Mouse (Mus musculus) lung, embryonic 14.5 days (tissue): ENCODE results near the gene Trpc7. TPM values are rescaled to one million over a fixed set of nuclear protein-coding genes. Genes with fewer than 3 reads are reported as not detected.

Source experiments
- ATAC-seq: fragments of 200-750 bp; cut with Nextera tagmentation; 2 replicates; pipeline ENCODE4 v1.8.0; 2017; ENCODE audit warnings: mild to moderate bottlenecking, moderate TSS enrichment, moderate library complexity; ENCODE audit not compliant: insufficient read depth
- DNase-seq: peaks from one replicate; pipeline ENCODE4 v3.0.0-alpha.2; 2015
- H3K27ac ChIP-seq: fragments of 300-500 bp; sonication (generic); 2 replicates; pipeline ENCODE4 v1.5.1; 2014; ENCODE audit warnings: low read depth, mild to moderate bottlenecking, moderate library complexity
- H3K27me3 ChIP-seq: fragments of 300-500 bp; sonication (generic); 2 replicates; pipeline ENCODE4 v1.6.1; 2014; ENCODE audit warnings: low read length, control low read depth; ENCODE audit not compliant: insufficient read depth
- H3K36me3 ChIP-seq: fragments of 300-500 bp; sonication (generic); 2 replicates; pipeline ENCODE4 v1.6.1; 2014; ENCODE audit warnings: control low read depth; ENCODE audit not compliant: insufficient read depth
- H3K4me1 ChIP-seq: fragments of 300-500 bp; sonication (generic); 2 replicates; pipeline ENCODE4 v1.6.1; 2014; ENCODE audit warnings: antibody characterized with exemption, control low read depth; ENCODE audit not compliant: insufficient read depth
- H3K4me2 ChIP-seq: fragments of 300-500 bp; sonication (generic); 2 replicates; pipeline ENCODE4 v1.6.1; 2014; ENCODE audit warnings: mild to moderate bottlenecking
- H3K4me3 ChIP-seq: fragments of 300-500 bp; sonication (generic); 2 replicates; pipeline ENCODE4 v1.5.1; 2014; ENCODE audit warnings: low read depth, low read length
- H3K9ac ChIP-seq: fragments of 300-500 bp; sonication (generic); 2 replicates; pipeline ENCODE4 v1.6.1; 2014
- H3K9me3 ChIP-seq: fragments of 300-500 bp; sonication (generic); 2 replicates; pipeline ENCODE4 v1.6.1; 2016; ENCODE audit warnings: low read depth, low read length, control low read depth
- CTCF ChIP-seq: IDR thresholded peaks from 2 replicates; pipeline ENCODE4 v1.5.1; 2016; ENCODE audit warnings: antibody characterized with exemption, low read depth
- WGBS: fragments of 180-500 bp; shearing (Covaris S2); extraction: QIAGEN DNeasy Blood & Tissue Kit; methylation state at CpG from one replicate; pipeline ENCODE4 v1.1.7; 2014; 5-methylcytosine and 5-hydroxymethylcytosine counted together
- polyA plus RNA-seq: library from polyadenylated mRNA; unstranded; fragments of >200 nt; fragmentation: Nextera tagmentation; extraction: Ambion mirVana; gene quantifications from 2 replicates; pipeline ENCODE4 v1.2.1, GENCODE M21; 2014

The Trpc7 gene
- polyA plus RNA-seq, 1 experiment from 2014 or later = not detected

GRCm38 (mm10) chr13:56794441-56794840, 101.4 kb downstream of the Trpc7 start:
- TF ChIP-seq CTCF = no peak
- no peaks in the 10 kb centered on the region for H3K27me3 ChIP-seq
- no peak overlapping the region for H3K4me3 ChIP-seq
- H3K4me2 ChIP-seq = no peak overlapping the region
- no peak overlapping the region for H3K9ac ChIP-seq
- H3K9me3 ChIP-seq = no peaks in the 10 kb centered on the region
- 67% methylated on average over 7 of the region's 7 CpGs for WGBS
- H3K4me1 ChIP-seq = no peaks in the 10 kb centered on the region
- no peaks in the 10 kb centered on the region for H3K36me3 ChIP-seq
- DNase-seq (no peak), ATAC-seq (no peak)
- no peak overlapping the region for H3K27ac ChIP-seq

DNA sequence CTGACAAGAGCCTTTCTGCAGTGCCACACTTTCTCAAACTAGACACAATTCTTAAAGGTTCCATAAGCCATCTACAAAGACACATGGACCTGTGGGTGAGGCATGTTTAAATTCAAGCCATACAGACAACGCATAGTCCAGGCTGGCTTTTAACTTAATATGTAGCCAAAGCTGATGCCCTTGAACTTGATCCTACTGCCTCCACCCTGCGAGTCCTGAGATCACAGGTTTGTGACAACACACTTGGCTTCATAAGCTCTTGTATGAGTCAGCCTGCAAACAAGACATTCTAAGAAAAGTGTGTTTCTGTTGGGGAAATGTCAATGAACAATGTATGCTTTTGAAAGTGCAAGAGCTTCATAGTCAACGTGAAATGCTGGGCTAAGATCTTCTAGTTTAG, 102.9 kb downstream of the Trpc7 start:
- WGBS = 67% methylated on average over 3 of the region's 3 CpGs
- H3K9me3 ChIP-seq = no peaks in the 10 kb centered on the region
- no peak overlapping the region for H3K27ac ChIP-seq
- H3K27me3 ChIP-seq = no peaks in the 10 kb centered on the region
- H3K9ac ChIP-seq = no peak overlapping the region
- H3K4me1 ChIP-seq = no peaks in the 10 kb centered on the region
- DNase-seq (no peak), ATAC-seq (no peak)
- H3K4me2 ChIP-seq = no peak overlapping the region
- TF ChIP-seq CTCF = no peak
- H3K4me3 ChIP-seq = no peak overlapping the region
- H3K36me3 ChIP-seq = no peaks in the 10 kb centered on the region

DNA sequence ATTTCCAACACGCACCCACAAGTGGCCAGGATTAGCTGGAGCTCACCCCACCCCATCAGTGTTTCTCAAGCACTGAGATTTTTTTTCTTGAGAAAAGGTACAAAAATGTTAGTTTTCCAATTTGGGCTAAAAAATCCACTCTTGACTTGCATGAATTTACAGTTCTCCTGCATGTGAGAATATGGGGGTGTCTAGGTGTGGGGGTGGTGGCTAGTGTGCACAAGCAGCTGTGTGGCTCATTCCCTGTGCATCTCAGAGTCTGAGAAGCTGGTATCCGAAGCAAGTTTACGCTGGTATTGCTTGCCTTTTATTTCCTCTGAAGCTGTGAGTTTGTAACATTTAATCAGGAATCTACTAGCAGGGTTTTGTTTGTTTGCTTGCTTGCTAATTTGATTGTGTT, 105.1 kb downstream of the Trpc7 start:
- Histone ChIP-seq H3K27me3 (no peaks in the 10 kb centered on the region), H3K4me2 (no peak overlapping the region), H3K27ac (no peak overlapping the region), H3K36me3 (no peaks in the 10 kb centered on the region), H3K4me3 (no peak overlapping the region), H3K9me3 (no peaks in the 10 kb centered on the region), H3K4me1 (no peaks in the 10 kb centered on the region), H3K9ac (no peak overlapping the region)
- no peak for ATAC-seq
- DNase-seq = no peak
- no peak for TF ChIP-seq CTCF
- WGBS = 88% methylated on average over 3 of the region's 3 CpGs

- no peaks in the 10 kb centered on the region for H3K36me3 ChIP-seq
- H3K9ac ChIP-seq = no peak overlapping the region
- no peak overlapping the region for H3K4me2 ChIP-seq
- no peaks in the 10 kb centered on the region for H3K27me3 ChIP-seq
- no peak overlapping the region for H3K27ac ChIP-seq
- ATAC-seq (no peak), DNase-seq (no peak)
- 80% methylated on average over 1 of the region's 1 CpGs for WGBS
- no peaks in the 10 kb centered on the region for H3K4me1 ChIP-seq
- H3K4me3 ChIP-seq = no peak overlapping the region
- TF ChIP-seq CTCF = no peak
- H3K9me3 ChIP-seq = 0 out of 2 replicates have a peak, but pooled peaks cover 6% of the 10 kb centered on the region
Observed at GRCm38 (mm10) chr13:56782621-56783020, 113.2 kb downstream of the Trpc7 start.

- DNase-seq (no peak), ATAC-seq (no peak)
- no peaks in the 10 kb centered on the region for H3K4me1 ChIP-seq
- no peaks in the 10 kb centered on the region for H3K27me3 ChIP-seq
- H3K9me3 ChIP-seq = 0 out of 2 replicates have a peak, but pooled peaks cover 6% of the 10 kb centered on the region
- no peak overlapping the region for H3K9ac ChIP-seq
- H3K4me2 ChIP-seq = no peak overlapping the region
- H3K4me3 ChIP-seq = no peak overlapping the region
- no peaks in the 10 kb centered on the region for H3K36me3 ChIP-seq
- H3K27ac ChIP-seq = no peak overlapping the region
- TF ChIP-seq CTCF = no peak
- 83% methylated on average over 3 of the region's 3 CpGs for WGBS
Observed at GRCm38 (mm10) chr13:56781697-56782096, 114.1 kb downstream of the Trpc7 start.

GRCm38 (mm10) chr13:56780746-56781469, 114.9 kb downstream of the Trpc7 start:
- Histone ChIP-seq H3K4me3 (no peak overlapping the region), H3K27ac (no peak overlapping the region), H3K36me3 (no peaks in the 10 kb centered on the region), H3K9ac (no peak overlapping the region), H3K4me2 (no peak overlapping the region), H3K4me1 (no peaks in the 10 kb centered on the region), H3K27me3 (no peaks in the 10 kb centered on the region), H3K9me3 (0 out of 2 replicates have a peak, but pooled peaks cover 6% of the 10 kb centered on the region)
- DNase-seq = no peak
- no peak for TF ChIP-seq CTCF
- ATAC-seq = no peak
- WGBS = 65% methylated on average over 13 of the region's 13 CpGs

DNA sequence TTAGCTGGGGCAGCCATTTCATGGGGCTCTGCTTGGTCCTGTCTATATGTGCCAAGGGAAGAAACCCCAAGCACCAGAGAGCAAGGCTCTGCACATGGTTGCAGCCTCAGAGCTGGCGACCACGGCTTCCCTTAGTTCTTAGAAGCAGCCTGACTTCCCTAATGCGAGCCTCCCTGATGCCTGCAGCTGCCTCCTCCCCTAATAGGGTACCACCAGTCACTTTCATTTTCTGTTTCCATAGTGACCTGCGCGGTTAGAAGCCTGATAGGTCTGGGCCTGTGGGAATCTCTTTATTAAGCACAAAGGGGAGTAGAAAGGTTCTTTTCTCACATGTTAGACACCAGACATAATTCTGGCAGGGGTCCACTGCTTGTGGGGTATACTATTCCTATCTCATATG, 121.5 kb downstream of the Trpc7 start:
- WGBS = 47% methylated on average over 5 of the region's 5 CpGs
- no peak overlapping the region for H3K9ac ChIP-seq
- DNase-seq (no peak), ATAC-seq (no peak)
- no peaks in the 10 kb centered on the region for H3K4me1 ChIP-seq
- no peak overlapping the region for H3K4me3 ChIP-seq
- no peaks in the 10 kb centered on the region for H3K27me3 ChIP-seq
- no peaks in the 10 kb centered on the region for H3K36me3 ChIP-seq
- H3K9me3 ChIP-seq = no peaks in the 10 kb centered on the region
- H3K4me2 ChIP-seq = no peak overlapping the region
- no peak for TF ChIP-seq CTCF
- H3K27ac ChIP-seq = no peak overlapping the region
